Mouse (Mus musculus) small intestine, adult 2 months (tissue): ENCODE measurements around the gene Olfr625-ps1. TPM values are rescaled to one million over a fixed set of nuclear protein-coding genes. Genes with fewer than 3 reads are reported as not detected.

Source experiments
- H3K27ac ChIP-seq: fragments of 200-500 bp; 2 replicates; pipeline ENCODE4 v1.5.1; 2012; ENCODE audit warnings: low read depth, low read length, control low read depth, inconsistent platforms; ENCODE audit not compliant: insufficient read depth
- H3K27me3 ChIP-seq: fragments of 200-500 bp; 2 replicates; pipeline ENCODE4 v1.6.1; 2012; ENCODE audit warnings: mild to moderate bottlenecking, moderate library complexity, low read length, inconsistent platforms; ENCODE audit not compliant: control insufficient read depth, insufficient read depth
- H3K36me3 ChIP-seq: fragments of 200-500 bp; 2 replicates; pipeline ENCODE4 v1.6.1; 2012; ENCODE audit warnings: mild to moderate bottlenecking, low read length, control low read depth, inconsistent platforms; ENCODE audit not compliant: control insufficient read depth, insufficient read depth
- H3K4me1 ChIP-seq: fragments of 200-500 bp; 2 replicates; pipeline ENCODE4 v1.6.1; 2012; ENCODE audit warnings: low read length, inconsistent platforms, mixed read lengths; ENCODE audit not compliant: control insufficient read depth, insufficient read depth, insufficient read length
- H3K4me3 ChIP-seq: fragments of 200-500 bp; 2 replicates; pipeline ENCODE4 v1.5.1; 2012; ENCODE audit warnings: low read depth, mild to moderate bottlenecking, control low read depth, inconsistent platforms, low read length, moderate library complexity
- CTCF ChIP-seq: fragments of 200-500 bp; IDR thresholded peaks from 2 replicates; pipeline ENCODE4 v1.5.1; 2012; ENCODE audit warnings: low read depth, mild to moderate bottlenecking, control low read depth, inconsistent platforms, low read length, moderate library complexity, mixed read lengths; ENCODE audit not compliant: insufficient replicate concordance, insufficient read length; ENCODE audit errors: extremely low read depth
- POLR2A ChIP-seq: fragments of 200-500 bp; IDR thresholded peaks from 2 replicates; pipeline ENCODE4 v1.6.1; 2012; ENCODE audit warnings: low read depth, mild to moderate bottlenecking, control low read depth, inconsistent platforms, low read length, moderate library complexity
- WGBS: fragments of 180-500 bp; shearing (Covaris S2); methylation state at CpG from one replicate; pipeline ENCODE4 v1.1.7; 2018; 5-methylcytosine and 5-hydroxymethylcytosine counted together
- polyA plus RNA-seq: library from polyadenylated mRNA; depleted of rRNA; stranded (reverse); fragments of >200 nt; gene quantifications from 2 replicates; pipeline ENCODE4 v1.2.3, GENCODE M21; 2012; rRNA removed

Gene Olfr625-ps1
- not detected in 2 replicates for polyA plus RNA-seq

DNA sequence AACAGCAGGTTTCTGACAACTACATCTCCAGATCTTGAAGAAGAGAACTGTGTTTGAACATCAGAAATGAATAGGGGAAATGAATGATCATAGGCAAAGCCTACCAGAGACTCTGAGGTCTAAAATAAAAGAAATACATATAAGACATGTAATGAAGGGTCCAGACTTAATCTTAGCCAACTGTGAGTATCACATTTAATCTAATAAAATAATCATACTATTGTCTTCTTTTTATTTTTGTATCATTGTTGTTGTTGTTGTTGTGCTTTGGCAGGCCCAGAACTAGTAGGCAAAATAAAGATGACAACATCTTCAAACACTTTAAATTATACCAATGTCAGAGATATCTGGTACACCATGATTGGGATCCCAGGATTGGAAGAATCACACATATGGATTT is at the start of gene Olfr625-ps1:
Gene Olfr625-ps1, plus strand, starts transcription at position 301 of the 400 bp plus-strand sequence.
- Histone ChIP-seq H3K36me3 (no peaks in the 10 kb centered on the region), H3K27ac (no peak within 1 kb of the TSS), H3K4me1 (no peaks in the 10 kb centered on the region), H3K4me3 (no peak within 1 kb of the TSS), H3K27me3 (no peaks in the 10 kb centered on the region)
- TF ChIP-seq CTCF: no peak
- no peak for TF ChIP-seq POLR2A

DNA sequence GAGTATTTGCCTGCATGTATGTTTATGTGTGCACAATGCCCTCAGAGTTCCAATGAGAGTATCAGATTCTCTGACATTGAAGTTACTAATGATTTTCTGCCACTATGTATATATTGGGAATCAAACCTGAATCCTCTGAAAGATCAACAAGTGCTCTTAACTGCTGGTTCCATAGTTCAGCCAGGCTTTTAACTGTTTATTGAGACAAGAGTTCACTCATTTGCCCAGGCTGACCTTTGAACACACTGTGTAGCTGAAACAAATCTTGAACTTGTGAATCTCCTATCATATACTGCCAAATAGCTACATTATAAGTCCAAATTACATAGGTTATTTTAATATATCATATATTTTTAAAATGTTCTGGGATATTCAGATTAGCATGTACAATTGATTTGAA is 45.7 kb upstream of the Olfr625-ps1 start:
- Histone ChIP-seq H3K4me3 (no peak overlapping the region), H3K36me3 (no peaks in the 10 kb centered on the region), H3K27ac (no peak overlapping the region), H3K27me3 (no peaks in the 10 kb centered on the region), H3K4me1 (no peaks in the 10 kb centered on the region)
- TF ChIP-seq POLR2A: no peak
- TF ChIP-seq CTCF: no peak

DNA sequence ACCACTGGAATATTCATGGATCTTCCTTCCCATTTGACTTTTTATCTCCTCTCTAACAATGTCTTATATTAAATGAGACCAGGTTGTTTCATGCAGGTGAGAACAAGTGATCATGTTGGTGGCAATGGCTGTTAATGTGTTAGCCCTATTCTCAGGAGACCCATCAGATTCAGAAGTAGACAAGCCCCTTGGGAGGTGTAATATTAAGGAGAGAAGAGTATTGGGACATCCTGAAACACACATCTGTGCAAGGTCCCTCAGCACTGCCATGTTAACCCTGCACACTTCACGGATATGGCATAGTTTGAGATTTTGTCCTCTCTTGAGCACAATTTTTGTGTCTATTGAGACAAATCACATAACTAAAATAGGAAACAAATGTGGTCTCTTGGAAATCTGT is 39.9 kb upstream of the Olfr625-ps1 start, which contains the start of gene Olfr622:
Gene Olfr622, minus strand, starts transcription at position 101 of the 400 bp plus-strand sequence.
- H3K27me3 ChIP-seq: no peaks in the 10 kb centered on the region
- 74% methylated on average over 1 of the region's 1 CpGs for WGBS
- no peak for TF ChIP-seq POLR2A
- no peak for TF ChIP-seq CTCF

DNA sequence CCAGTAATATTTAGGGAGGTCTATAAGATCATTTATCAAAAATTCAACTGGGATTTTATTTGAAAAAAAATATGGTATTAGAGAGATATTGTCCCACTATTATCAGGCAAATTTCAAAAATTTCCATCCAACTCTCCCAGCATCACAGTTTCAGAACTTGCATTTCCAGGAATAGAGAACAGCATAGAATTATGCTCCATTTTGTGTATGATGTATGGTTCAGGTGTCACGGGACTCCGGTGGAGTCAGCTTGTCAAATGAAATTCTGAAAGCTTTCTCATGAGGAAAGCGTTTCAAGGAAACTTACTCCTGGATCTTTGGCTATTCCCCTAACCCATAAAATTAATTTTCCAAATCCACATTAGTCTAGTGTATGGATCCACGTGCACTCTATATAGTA is 38.5 kb upstream of the Olfr625-ps1 start:
- no peaks in the 10 kb centered on the region for H3K27me3 ChIP-seq
- WGBS: 30% methylated on average over 4 of the region's 4 CpGs
- H3K4me1 ChIP-seq: no peaks in the 10 kb centered on the region
- H3K36me3 ChIP-seq: no peaks in the 10 kb centered on the region
- TF ChIP-seq CTCF (no peak), POLR2A (no peak)
- H3K27ac ChIP-seq: no peak overlapping the region
- H3K4me3 ChIP-seq: no peak overlapping the region

More for the DNA sequence above, 39.9 kb upstream of the Olfr625-ps1 start, which contains the start of gene Olfr622:
- Histone ChIP-seq H3K4me3 (no peak within 1 kb of the TSS), H3K36me3 (no peaks in the 10 kb centered on the region), H3K27ac (no peak within 1 kb of the TSS), H3K4me1 (no peaks in the 10 kb centered on the region)

DNA sequence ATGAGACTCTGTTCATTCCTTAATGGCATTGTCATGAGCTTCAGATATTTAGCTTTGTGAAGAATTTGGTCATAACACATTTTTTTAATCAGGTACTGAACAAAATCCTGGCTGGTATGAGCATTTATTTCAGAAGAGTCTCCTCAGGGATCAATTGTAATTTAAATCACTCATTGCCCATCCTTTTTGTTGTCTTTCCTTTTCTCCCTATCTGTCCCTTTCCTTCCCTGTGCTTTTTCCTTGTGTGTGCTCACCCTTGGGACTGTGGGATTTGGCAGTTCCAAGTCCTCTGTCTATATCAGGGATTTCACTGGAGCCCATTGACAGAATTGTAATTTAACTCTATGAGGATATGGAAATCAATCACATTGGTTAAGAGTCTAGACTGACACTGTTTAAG is 18.9 kb upstream of the Olfr625-ps1 start, which contains the start of gene Olfr623:
Gene Olfr623, minus strand, starts transcription at position 101 of the 400 bp plus-strand sequence.
- no peaks in the 10 kb centered on the region for H3K4me1 ChIP-seq
- H3K36me3 ChIP-seq: no peaks in the 10 kb centered on the region
- H3K4me3 ChIP-seq: no peak within 1 kb of the TSS
- no peak for TF ChIP-seq POLR2A
- no peak for TF ChIP-seq CTCF
- no peaks in the 10 kb centered on the region for H3K27me3 ChIP-seq
- no peak within 1 kb of the TSS for H3K27ac ChIP-seq

DNA sequence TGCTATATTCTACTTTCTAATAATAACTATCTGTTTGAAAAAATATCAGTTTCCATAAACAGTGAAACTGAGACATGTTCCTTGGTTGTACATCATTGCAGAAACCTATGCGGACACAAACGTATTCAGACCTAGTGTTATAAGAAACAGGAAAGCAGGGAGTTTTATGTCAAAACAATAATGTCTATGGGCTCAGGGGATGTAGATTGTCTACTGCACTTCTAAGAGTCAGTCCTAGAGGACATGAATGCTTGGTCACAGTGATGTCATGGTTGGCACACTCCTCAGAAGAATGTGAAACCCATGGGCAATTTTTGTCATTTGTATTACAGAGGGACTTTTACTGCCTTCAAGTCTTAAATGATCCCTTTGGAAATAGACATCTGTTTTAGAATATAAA is 11.4 kb upstream of the Olfr625-ps1 start, which contains the start of gene Olfr624:
Gene Olfr624, minus strand, starts transcription at position 101 of the 400 bp plus-strand sequence.
- no peak for TF ChIP-seq POLR2A
- TF ChIP-seq CTCF: no peak
- Histone ChIP-seq H3K27me3 (no peaks in the 10 kb centered on the region), H3K36me3 (no peaks in the 10 kb centered on the region), H3K27ac (no peak within 1 kb of the TSS), H3K4me3 (no peak within 1 kb of the TSS), H3K4me1 (no peaks in the 10 kb centered on the region)
- 90% methylated on average over 2 of the region's 2 CpGs for WGBS

DNA sequence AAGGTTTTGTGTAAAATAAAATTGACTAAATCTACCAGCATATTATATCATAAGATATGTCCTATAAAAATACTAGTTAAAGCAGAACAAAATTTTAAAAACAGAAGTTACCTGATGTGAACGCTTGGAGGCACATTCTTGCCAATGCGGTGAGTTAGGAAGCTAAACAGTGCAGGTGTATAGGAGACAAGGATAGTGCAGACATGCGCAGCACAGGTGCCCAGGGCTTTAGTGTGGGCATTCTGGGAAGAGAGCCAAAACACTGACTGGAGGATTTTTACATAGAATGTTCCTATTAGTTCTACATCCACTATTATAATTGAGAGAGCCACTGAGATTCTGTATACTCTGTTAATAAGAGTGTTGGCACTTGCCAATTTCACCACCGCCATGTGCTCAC is 16.9 kb downstream of the Olfr625-ps1 start:
- 83% methylated on average over 4 of the region's 4 CpGs for WGBS
- TF ChIP-seq POLR2A (no peak), CTCF (no peak)
- Histone ChIP-seq H3K4me3 (no peak overlapping the region), H3K4me1 (no peaks in the 10 kb centered on the region), H3K27ac (no peak overlapping the region), H3K36me3 (no peaks in the 10 kb centered on the region), H3K27me3 (no peaks in the 10 kb centered on the region)

DNA sequence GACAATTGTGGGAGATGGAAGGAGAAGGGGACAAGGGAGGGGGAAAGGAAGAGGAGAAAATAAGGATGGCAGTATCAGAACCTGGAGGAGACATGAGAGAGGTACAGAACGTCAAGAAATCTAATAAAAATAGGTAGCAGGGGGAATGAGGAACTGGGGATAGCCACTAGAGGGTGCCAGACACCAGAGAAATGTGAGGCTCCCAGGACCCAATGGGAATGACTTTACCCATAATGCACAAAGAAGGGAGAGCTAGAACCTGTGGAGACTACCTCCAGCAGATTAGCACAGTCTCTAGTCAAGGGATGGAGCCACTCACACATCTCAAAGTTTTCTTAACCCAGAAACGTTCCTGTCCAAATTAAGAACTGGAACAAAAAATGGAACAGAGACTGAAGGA is 29.5 kb downstream of the Olfr625-ps1 start:
- TF ChIP-seq CTCF (no peak), POLR2A (no peak)
- Histone ChIP-seq H3K36me3 (no peaks in the 10 kb centered on the region), H3K27me3 (no peaks in the 10 kb centered on the region), H3K27ac (no peak overlapping the region), H3K4me1 (no peaks in the 10 kb centered on the region), H3K4me3 (no peak overlapping the region)
- 31% methylated on average over 2 of the region's 2 CpGs for WGBS
